Mouse (Mus musculus) embryonic facial prominence, embryonic 11.5 days (tissue): ENCODE data around the gene Tcstv3. TPM values are rescaled to one million over a fixed set of nuclear protein-coding genes. Genes with fewer than 3 reads are reported as not detected.
A peak's percentile ranks its signal among the peaks of the same experiment; 100 is the strongest.
"Not testable (repeated sequence)": the region's sequence is repeated elsewhere in the genome, so short reads cannot be mapped to it uniquely, and the experiment has no call there.

Experiments used
- ATAC-seq: fragments of 200-750 bp; cut with Nextera tagmentation; replicated peaks from 2 replicates; pipeline ENCODE4 v1.8.0; 2017; ENCODE audit warnings: low read depth; ENCODE audit not compliant: insufficient number of reproducible peaks, low FRiP score, low TSS enrichment
- DNase-seq: peaks from one replicate; pipeline ENCODE4 v3.0.0-alpha.2; 2015; ENCODE audit warnings: low spot score
- H3K27ac ChIP-seq: fragments of 300-500 bp; sonication (generic); replicated peaks from 2 replicates; pipeline ENCODE4 v1.5.1; 2014; ENCODE audit warnings: mild to moderate bottlenecking, low read depth, low read length, control low read depth
- H3K27me3 ChIP-seq: fragments of 300-500 bp; sonication (generic); 2 replicates; pipeline ENCODE4 v1.6.1; 2014; ENCODE audit warnings: mild to moderate bottlenecking, low read length, moderate library complexity, mixed read lengths; ENCODE audit not compliant: control insufficient read depth, insufficient read depth
- H3K36me3 ChIP-seq: fragments of 300-500 bp; sonication (generic); replicated peaks from 2 replicates; pipeline ENCODE4 v1.6.1; 2014; ENCODE audit warnings: low read depth, mild to moderate bottlenecking, low read length, moderate library complexity, mixed read lengths; ENCODE audit not compliant: control insufficient read depth, insufficient read depth
- H3K4me1 ChIP-seq: fragments of 300-500 bp; sonication (generic); 2 replicates; pipeline ENCODE4 v1.6.1; 2014; ENCODE audit warnings: low read length, mixed read lengths; ENCODE audit not compliant: control insufficient read depth, insufficient read depth
- H3K4me2 ChIP-seq: fragments of 300-500 bp; sonication (generic); 2 replicates; pipeline ENCODE4 v1.6.1; 2014; ENCODE audit warnings: low read depth, mild to moderate bottlenecking, control low read depth, low read length, moderate library complexity
- H3K4me3 ChIP-seq: fragments of 300-500 bp; sonication (generic); 2 replicates; pipeline ENCODE4 v1.5.1; 2014; ENCODE audit warnings: low read depth, low read length, control low read depth
- H3K9ac ChIP-seq: fragments of 300-500 bp; sonication (generic); replicated peaks from 2 replicates; pipeline ENCODE4 v1.6.1; 2014; ENCODE audit warnings: mild to moderate bottlenecking, control low read depth, low read length
- H3K9me3 ChIP-seq: fragments of 300-500 bp; sonication (generic); replicated peaks from 2 replicates; pipeline ENCODE4 v1.6.1; 2016; ENCODE audit warnings: mild to moderate bottlenecking, low read length, inconsistent platforms, mixed read lengths; ENCODE audit not compliant: control insufficient read depth
- WGBS: fragments of 180-500 bp; shearing (Covaris S2); extraction: QIAGEN DNeasy Blood & Tissue Kit; methylation state at CpG from one replicate; pipeline ENCODE4 v1.1.7; 2014; 5-methylcytosine and 5-hydroxymethylcytosine counted together
- polyA plus RNA-seq: library from polyadenylated mRNA; unstranded; fragments of >200 nt; fragmentation: Nextera tagmentation; extraction: Ambion mirVana; gene quantifications from 2 replicates; pipeline ENCODE4 v1.2.1, GENCODE M21; 2014

Tcstv3 gene
- polyA plus RNA-seq = not detected in 2 replicates

DNA sequence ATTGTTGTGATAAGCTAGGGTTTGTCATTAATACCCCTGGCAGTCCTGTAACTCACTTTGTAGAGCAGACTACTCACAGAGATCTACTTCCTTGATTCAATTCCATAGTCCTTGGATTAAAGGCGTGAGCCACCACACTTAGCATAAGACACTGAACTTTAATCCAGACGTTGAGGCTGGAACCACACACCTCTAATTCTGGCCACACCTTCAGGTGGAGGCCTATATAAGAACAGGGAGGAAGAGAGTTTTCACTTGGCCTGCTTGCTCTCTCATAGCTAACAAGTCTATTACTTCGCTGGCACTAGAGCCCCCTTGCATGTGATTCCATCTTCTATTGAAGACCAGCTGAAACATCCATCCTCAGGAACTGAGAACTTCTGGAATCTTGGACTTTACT is at the start of gene Tcstv3:
Gene Tcstv3 (plus strand): TSS at position 301 of the 400 bp plus-strand sequence.
- H3K4me1 ChIP-seq, H3K9me3 ChIP-seq, H3K27ac ChIP-seq, H3K36me3 ChIP-seq, H3K4me3 ChIP-seq, H3K9ac ChIP-seq, DNase-seq, ATAC-seq, H3K27me3 ChIP-seq, H3K4me2 ChIP-seq: not testable (repeated sequence)
- 58% methylated on average over 3 of the region's 3 CpGs for WGBS

DNA sequence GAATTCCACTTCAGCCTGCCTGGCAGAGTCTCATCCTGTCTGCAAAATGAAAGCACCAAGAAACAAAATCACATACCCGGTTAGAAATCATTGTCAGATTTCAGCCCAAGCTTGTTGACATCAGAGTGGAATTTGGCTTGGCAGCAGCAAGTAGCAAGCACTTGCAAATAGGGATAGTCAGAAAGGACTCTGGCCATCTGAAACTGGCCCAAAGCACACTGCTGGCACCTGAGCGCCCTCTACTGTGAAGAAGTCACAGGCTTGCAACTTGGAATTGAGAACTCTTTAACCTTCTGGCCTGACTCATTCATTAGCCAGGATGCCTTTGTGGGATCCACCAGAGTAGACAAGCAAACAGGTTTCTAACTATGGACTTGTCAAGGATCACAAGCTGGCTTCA is 38.8 kb upstream of the Tcstv3 start:
- 34% methylated on average over 2 of the region's 2 CpGs for WGBS
- H3K4me1 ChIP-seq, H3K9ac ChIP-seq, H3K27ac ChIP-seq, DNase-seq, H3K36me3 ChIP-seq, H3K4me3 ChIP-seq, ATAC-seq, H3K9me3 ChIP-seq, H3K4me2 ChIP-seq, H3K27me3 ChIP-seq: not testable (repeated sequence)

DNA sequence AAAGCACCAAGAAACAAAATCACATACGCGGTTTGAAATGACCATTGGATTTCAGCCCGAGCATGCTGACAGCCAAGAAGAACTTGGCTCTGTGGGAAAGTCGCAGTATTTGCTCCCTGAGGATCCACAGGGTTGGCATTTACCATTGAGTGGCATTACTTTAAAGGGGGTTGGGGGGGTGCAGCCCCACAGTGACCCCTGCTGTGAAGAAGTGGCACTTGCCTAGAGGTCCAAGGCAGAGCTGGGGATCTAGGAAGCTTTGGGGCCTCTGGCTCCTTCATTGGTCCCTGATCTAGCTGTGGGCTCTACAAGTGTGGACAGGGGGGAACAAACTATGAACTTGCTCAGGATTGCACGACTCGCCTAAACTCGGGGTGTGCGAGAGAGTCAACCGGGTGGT is 37.9 kb upstream of the Tcstv3 start:
- no peak for ATAC-seq
- no peak for DNase-seq
- no peaks in the 10 kb centered on the region for H3K4me1 ChIP-seq
- no peaks in the 10 kb centered on the region for H3K9me3 ChIP-seq
- no peak overlapping the region for H3K27ac ChIP-seq
- WGBS = 90% methylated on average over 9 of the region's 9 CpGs
- H3K27me3 ChIP-seq = no peaks in the 10 kb centered on the region
- H3K9ac ChIP-seq = no peak overlapping the region
- H3K4me3 ChIP-seq = no peak overlapping the region
- H3K36me3 ChIP-seq = no peaks in the 10 kb centered on the region
- no peak overlapping the region for H3K4me2 ChIP-seq

DNA sequence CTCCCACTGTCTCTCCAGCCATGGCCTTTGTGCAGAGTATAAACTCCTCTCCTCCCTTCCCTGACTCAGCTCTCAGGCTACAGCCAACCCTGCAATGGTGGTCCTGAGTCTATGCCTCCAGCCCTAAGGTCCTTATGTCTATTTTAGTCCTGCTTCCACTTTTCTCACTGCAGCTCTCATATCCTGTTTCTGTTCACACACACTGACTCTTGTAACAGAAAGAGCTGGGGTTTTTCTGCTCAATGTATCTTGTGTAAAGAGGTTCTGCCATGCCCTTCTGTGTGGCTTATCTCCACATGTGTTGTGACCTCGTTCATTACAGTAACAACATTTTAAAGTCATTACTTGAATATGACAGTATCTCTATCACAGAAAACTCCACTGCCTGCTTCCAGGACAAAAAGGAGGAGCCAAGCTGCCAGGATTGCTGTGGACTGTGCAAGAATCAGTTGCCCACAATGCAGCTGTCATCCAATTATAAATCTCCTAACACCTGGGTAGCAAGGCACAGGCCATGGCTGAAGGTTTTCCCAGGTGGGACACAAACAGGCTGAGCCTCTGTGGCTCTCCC is 17.3 kb upstream of the Tcstv3 start:
- no peak for ATAC-seq
- DNase-seq = no peak
- 71% methylated on average over 1 of the region's 1 CpGs for WGBS

DNA sequence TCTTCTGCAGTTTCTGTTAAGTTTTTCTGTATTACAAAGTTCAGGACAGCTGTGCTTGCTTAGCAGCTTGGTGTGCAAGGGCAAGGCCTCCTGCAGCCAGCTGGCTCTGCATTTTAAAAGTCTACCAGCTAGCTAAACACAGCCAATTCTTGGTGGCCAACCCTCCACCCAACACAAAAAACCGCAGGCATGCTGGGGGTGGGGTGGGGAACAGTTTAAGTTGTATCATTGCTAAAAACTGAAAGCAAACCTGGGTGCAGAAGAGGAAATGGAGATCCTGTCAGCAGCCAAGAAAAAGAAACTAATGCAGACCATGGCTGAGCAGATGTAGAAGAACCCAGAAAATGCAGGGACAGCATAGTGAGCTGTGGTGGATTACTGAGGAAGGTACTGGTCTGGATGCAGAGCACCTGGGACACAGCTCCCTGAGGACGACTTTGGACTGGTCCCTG is 16.7 kb upstream of the Tcstv3 start, which contains the start of gene BC147527:
Gene BC147527 (plus strand): TSS at position 402 of the 452 bp plus-strand sequence.
- no peak for DNase-seq
- no peak within 1 kb of the TSS for H3K4me2 ChIP-seq
- no peak within 1 kb of the TSS for H3K9ac ChIP-seq
- H3K4me1 ChIP-seq = no peaks in the 10 kb centered on the region
- H3K9me3 ChIP-seq = no peaks in the 10 kb centered on the region
- no peaks in the 10 kb centered on the region for H3K36me3 ChIP-seq
- ATAC-seq = no peak
- 56% methylated on average over 2 of the region's 2 CpGs for WGBS
- no peak within 1 kb of the TSS for H3K4me3 ChIP-seq
- H3K27ac ChIP-seq = no peak within 1 kb of the TSS
- no peaks in the 10 kb centered on the region for H3K27me3 ChIP-seq

More for the DNA sequence above, 17.3 kb upstream of the Tcstv3 start:
- Histone ChIP-seq H3K36me3 (no peaks in the 10 kb centered on the region), H3K9ac (no peak overlapping the region), H3K4me1 (no peaks in the 10 kb centered on the region), H3K4me2 (no peak overlapping the region), H3K4me3 (no peak overlapping the region), H3K27ac (no peak overlapping the region), H3K27me3 (no peaks in the 10 kb centered on the region), H3K9me3 (no peaks in the 10 kb centered on the region)

DNA sequence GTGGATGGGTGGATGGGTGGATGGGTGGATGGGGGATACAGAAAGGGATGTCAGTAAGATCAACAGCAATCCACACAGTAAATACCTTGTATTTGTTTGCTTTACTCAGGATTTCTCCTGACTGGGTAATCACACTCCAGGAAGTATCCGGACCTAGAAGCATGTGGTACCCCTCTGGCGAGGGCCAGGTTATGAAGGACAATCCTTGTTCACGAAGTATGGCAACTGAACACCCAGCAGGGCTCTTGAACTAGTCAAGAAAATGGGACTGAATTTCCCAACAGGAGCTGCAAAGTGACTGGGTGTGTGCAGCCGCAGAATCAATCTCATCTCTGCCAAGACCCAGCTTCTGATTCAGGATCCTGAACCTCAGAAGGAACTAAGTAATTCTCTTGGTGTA is 15.8 kb upstream of the Tcstv3 start:
- ATAC-seq (no peak), DNase-seq (no peak)
- no peak overlapping the region for H3K27ac ChIP-seq
- no peaks in the 10 kb centered on the region for H3K36me3 ChIP-seq
- H3K4me3 ChIP-seq = no peak overlapping the region
- no peak overlapping the region for H3K4me2 ChIP-seq
- 74% methylated on average over 4 of the region's 4 CpGs for WGBS
- H3K9me3 ChIP-seq = no peaks in the 10 kb centered on the region
- H3K27me3 ChIP-seq = no peaks in the 10 kb centered on the region
- H3K4me1 ChIP-seq = no peaks in the 10 kb centered on the region
- no peak overlapping the region for H3K9ac ChIP-seq

DNA sequence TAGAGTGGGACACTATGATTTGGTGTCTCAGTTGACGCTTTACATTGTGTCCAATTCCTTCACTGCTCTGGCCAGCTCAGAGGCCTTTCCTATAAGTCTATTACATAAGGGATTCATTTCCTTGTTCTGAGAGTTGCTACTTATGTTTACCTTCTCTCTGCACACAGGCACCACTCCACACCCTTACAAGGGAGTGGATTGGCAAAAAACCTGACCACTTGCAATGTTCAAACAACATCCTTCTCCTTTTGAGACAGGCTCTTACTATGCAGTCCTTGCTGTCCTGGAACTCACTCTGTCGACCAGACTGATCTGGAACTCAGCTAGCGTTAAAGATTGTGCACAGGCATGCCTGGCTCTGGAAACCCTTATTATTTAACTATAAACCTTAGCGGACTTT is 5.9 kb upstream of the Tcstv3 start:
- DNase-seq (no peak), ATAC-seq (no peak)
- Histone ChIP-seq H3K9ac (no peak overlapping the region), H3K36me3 (no peaks in the 10 kb centered on the region), H3K4me1 (no peaks in the 10 kb centered on the region), H3K27ac (no peak overlapping the region), H3K27me3 (no peaks in the 10 kb centered on the region), H3K4me2 (no peak overlapping the region), H3K4me3 (no peak overlapping the region), H3K9me3 (no peaks in the 10 kb centered on the region)
- 80% methylated on average over 4 of the region's 4 CpGs for WGBS

DNA sequence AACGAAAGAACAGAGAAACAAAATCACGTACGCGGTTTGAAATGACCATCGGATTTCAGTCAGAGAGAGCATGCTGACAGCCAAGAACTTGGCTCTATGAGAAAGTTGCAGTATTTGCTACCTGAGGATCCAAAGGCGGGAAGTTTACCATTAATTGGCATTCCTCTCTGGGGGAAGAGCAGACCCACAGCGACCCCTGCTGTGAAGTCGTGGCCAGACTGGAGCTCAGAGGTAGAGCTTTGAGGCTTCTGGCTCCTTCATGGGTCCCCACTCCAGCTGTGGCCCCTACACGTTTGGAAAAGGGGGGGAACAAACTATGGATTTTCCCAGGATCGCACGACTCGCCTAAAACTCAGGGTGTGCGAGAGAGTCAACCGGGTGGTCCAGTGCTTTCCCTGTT is 3.1 kb upstream of the Tcstv3 start:
- DNase-seq = peak; percentile 27
- 49% methylated on average over 14 of the region's 14 CpGs for WGBS
- H3K36me3 ChIP-seq = no peaks in the 10 kb centered on the region

More for the DNA sequence above, 3.1 kb upstream of the Tcstv3 start:
- ATAC-seq = no peak
- Histone ChIP-seq H3K27me3 (no peaks in the 10 kb centered on the region), H3K9me3 (no peaks in the 10 kb centered on the region), H3K27ac (no peak overlapping the region), H3K4me3 (no peak overlapping the region), H3K9ac (no peak overlapping the region), H3K4me2 (no peak overlapping the region), H3K4me1 (no peaks in the 10 kb centered on the region)
